Mouse (Mus musculus): ENCODE measurements around the gene Tsfm. TPM values are rescaled to one million over a fixed set of nuclear protein-coding genes. Genes with fewer than 3 reads are reported as not detected.

Gene Tsfm
- polyA plus RNA-seq (2012; rRNA removed), result 40.5 and 47.7 TPM in 2 replicates

DNA sequence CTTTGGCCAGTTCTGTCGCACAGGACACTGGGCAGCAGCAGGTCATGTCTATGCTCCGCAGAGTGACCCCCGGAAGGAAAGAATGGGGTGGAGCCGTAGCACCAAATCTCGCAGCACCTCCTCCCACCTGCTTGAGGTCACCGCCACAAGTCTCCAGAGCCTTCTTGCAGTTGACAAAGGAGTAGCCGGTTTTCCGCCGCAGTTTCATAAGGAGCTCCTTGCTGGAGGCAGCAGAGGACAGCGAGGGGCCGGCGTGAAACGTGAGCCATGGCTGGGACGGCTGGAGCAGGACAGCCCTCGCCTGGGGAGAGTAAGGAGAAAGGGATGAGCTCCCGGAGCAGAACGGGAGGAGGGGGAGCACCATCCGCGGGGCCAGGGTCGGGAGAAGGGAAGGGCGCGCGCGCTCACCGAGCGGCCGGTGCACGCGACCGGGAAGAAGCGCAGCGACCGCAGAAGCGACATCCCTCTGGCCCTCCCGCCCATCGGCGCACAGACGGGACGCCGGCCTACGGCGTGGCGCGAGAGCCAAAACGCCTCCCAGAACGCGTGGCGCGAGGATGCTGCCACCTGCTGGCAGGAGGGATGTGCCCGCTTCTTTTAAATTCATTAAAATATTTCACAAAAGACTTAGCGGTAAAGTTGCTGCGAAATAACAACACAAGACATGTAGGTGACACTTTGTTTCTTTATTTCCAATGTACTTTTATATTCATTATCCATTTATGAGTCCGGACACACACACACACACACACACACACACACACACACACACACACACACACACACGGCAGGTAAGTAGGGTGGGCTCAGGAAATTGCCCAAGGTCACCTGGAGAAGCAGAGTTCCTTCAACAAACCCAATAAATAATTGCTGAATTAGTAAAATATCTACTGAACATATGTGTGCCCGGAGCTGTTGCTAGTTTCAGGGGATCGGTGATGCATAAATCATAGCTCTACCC, at the start of gene Tsfm:
Gene Tsfm, minus strand, starts transcription at position 505 of the 961 bp plus-strand sequence.

DNA sequence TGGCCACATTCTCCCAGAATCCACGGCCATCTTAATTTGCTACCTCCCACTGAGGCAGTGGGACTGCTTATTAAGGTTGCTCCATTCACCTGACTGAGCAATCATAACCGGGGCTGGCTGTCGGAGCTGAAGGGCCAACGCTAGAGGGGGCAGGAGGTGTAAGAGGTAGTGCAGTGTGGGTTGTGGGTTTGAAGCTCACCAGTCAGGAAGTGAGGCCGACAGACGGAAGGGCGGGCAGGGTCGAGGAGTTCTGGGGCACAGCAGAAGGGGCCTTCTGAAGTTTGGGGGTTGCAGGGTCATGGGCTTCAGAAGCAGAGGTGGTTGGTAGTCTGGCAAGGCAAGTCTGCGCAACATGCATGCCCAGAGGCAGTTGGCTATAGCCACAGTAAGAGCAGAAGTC, 44.4 kb upstream of the Tsfm start, which contains the start of gene Agap2:
Gene Agap2, plus strand, starts transcription at position 205 of the 400 bp plus-strand sequence.

DNA sequence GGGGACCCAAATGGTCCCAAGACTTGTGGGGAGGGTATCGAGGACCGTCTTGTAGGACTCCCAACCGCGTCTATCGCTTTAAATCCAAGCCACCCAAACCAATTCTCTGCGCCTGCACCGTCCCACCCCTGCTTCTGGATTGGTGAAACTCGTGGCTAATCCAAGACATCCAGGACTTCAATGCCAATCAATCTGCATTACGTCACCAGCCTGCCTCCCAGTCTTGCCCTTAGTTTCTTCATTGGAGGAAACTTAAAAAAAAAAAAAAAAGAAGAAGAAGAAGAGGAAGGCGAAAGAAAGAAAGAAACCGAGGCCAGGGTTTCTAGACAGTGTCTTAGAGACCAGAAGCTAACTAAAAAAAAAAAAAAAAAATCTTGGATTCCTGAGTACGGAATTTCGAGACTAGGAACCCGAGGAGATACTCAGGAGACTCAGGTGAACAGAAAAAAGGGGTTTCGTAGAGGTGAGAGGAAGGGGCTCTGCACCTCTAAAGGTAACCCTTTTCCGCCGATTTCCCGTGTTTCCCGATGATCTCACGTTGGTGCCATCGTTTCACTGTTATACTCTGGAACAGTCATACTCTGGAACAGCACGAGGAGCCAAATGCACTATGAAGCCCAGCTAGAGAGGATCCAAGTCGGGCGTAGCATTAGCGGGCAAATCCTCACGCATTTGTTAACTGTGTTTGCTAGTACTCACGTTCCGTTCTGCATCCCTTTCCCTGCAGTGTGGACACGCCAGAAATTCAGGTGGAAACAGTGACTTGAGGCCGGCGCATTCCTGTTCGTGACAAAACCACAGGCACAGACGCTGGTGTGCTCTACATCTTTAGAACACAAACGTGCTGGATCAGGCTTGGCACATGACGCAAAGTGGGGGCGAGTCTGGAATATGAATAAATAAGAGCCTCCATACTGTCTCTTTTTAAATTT, 39.8 kb upstream of the Tsfm start, which contains the start of gene Tspan31:
Gene Tspan31, minus strand, starts transcription at position 75 of the 932 bp plus-strand sequence.

DNA sequence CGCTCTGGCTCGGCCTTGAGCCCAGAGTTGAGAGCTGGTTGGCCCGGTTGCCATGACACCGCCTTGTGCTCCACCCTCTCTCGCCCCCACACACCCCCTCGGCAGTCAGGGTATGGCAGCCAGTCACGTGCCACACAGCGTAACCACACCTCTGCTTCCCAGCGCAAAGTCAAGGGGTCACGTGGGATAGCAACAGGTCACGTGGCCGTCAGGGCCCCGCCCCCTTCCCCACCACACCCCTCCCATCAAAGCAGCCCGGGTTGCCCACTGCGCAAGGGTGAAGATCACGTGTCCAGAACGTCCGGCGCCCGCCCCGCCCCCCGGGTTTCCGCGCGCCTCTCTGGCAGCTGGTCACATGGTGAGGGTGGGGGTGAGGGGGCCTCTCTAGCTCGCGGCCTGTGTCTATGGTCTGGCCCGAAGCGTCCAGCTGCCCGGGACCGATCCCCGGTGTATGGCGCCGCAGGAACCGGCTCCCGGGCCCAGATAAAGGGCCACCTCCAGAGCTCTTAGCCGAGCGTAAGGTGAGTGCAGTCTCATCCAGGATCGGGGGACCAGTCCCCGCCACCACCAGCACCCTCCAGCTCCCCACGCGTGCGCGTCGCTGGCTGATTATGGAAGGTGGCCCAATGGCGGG, 32.7 kb upstream of the Tsfm start, which contains the start of gene Cdk4:
Gene Cdk4, plus strand, starts transcription at position 296 of the 634 bp plus-strand sequence.

DNA sequence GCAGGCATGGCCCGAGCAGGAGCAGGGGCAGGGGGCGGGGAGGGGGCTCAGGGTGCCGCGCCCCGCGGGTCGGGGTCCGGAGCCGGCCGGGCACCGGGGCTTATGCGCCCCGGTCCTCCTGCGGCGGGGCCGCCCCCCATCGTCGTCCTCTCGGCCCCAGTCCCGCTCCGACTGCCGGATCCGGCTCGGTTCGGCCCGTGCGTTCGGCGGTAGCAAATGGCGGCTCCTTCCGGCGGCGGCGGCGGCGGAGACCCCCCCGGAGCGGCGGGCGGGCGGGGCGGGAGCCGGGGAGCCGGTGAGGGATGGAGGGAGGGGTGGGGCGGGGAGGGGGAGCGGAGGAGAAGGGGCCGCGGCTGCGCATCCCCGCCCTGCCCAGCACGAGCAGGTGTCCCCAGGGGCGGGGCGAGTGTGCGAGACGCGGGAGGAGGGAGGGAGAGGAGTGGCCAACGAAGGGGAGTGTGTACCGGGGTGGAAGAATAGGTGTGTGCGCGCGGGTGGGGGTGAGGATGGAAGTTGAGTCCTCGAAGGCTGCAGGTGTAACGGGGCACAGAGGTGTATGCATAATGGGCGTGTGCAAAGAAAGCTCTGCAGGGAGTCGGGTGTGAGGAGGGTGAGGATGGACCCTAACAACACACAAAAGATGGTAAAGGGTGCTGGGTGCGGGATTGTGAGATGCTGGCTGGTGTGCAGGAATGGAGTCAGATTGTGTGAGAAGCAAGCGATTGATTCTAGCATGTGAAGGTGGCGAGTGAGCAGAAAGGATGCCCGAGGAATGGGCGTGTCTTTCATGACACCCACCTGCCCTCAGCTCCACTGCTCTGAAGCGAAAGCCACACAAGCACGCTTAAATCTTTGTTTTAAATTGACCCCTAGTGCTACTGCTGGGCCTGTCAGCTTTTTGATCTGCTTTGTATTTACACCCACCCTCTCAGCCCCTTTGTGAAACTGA, 29.6 kb upstream of the Tsfm start, which contains the start of gene March9:
Gene March9, minus strand, starts transcription at position 217 of the 949 bp plus-strand sequence.

DNA sequence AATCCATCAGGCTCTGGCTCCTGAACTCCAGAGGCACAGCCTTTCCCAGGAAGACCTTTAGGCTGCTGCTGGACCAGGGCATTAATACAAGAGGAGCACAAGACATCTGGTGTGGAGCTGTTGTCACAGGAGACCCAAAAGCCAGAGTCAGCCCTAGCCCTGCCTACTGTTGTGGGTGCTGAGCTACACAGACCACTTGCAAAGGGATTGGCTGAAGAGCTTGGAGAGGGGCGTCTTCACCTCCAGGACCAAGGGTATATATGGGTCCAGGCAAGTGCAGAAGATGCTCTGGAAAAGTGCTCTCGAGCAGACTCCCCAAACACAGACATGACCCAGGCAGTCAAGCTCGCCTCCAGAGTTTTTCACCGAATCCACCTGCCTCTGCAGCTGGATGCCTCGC, 17.3 kb upstream of the Tsfm start, which contains the start of gene Cyp27b1:
Gene Cyp27b1, plus strand, starts transcription at position 297 of the 400 bp plus-strand sequence.

DNA sequence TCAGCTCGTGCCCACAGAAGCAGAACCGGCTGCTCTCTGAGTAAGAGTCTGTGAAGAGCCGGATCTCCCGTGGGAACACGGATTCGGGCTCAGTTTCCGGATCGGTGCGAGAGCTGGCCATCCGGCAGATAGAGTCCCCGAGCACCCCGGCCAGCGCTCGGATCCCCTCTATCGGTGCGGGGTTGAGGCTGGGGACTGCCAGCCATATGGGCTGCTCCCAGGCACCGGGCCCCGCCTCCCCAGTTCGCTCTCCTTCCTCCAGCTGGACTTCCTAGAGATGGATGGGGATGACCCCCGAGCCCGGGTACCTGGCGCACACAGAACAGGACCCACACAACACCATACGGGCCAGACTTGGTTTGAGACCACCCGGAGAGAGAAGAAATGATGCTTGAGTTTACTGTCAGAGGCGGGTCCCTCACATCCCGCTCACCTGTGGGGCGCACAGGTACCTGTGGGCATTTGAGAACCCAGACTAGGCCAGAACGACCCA, 10.7 kb upstream of the Tsfm start, which contains the start of the genes Mettl1 and Eef1akmt3:
Gene Mettl1, plus strand, starts transcription at position 141 of the 493 bp plus-strand sequence.
Gene Eef1akmt3, minus strand, starts transcription at position 240 of the 493 bp plus-strand sequence.

DNA sequence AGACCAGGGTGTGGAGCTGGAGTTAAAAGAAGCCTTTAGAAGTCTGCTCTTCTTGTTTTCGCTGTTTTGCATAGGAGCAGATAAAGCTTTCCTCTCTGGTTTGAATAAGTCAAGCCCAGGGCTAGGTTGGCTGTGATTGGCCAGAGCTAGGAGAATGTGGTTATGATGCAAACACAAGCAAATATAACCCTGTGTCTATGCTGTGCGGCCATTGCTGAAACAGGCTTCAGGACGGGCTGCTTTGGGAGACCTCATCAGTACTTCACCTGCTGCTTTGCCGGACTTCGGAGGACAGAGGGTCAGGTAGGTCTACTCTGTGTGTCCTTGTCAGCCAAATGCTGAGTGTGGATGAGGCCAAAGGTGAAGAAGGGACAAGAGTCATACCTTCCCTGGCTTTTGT, 30.1 kb downstream of the Tsfm start, which contains the start of gene Avil:
Gene Avil, plus strand, starts transcription at position 181 of the 400 bp plus-strand sequence.

DNA sequence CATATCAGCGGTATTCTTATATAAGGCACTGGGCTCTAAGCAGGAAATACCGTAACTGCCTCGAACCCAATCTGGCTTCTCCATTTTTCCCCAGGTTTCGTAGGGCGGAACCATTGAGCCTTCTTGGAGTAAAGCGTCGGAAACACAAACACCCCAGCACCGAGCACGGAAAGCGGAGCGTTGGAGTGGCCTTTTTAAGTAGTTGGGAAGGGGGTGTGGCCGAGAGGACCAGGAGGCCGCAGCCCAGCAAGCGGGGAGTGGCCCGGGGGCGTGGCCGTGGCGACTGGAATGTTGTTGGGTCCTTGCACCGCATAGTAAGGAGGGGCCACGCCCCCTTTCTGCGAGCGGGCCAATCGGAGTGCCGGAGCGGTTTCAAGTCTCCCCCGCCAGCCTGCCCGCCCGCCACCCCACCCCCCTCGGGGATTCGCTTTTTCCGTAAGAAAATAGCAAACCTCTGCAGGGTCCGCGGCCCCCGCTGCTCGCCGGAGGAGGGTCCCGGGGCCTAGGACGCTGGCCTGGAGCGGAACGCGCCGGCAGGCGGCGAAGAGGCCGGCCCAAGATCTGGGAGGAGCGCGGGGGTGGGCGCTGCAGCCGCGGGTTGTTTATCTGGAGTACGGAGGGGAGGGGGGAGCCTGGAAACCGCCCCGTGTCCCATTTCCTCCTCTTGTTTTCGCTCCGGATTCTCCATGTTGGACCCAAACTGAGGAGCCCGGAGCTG, 52.2 kb downstream of the Tsfm start, which contains the start of gene Ctdsp2:
Gene Ctdsp2, plus strand, starts transcription at position 441 of the 718 bp plus-strand sequence.

Other genes with a start within 250 kb of the Tsfm start
- gene Atp23, start 129.5 kb downstream of the Tsfm start, polyA plus RNA-seq (2012; rRNA removed), result 11.9 and 12.4 TPM in 2 replicates
- gene Ctdsp2, start 52.1 kb downstream of the Tsfm start, polyA plus RNA-seq (2012; rRNA removed), result 49.6 and 51.2 TPM in 2 replicates
- gene Avil, start 30.1 kb downstream of the Tsfm start, polyA plus RNA-seq (2012; rRNA removed), result 0.31 and 2.3 TPM in 2 replicates
- gene Mettl1, start 10.6 kb upstream of the Tsfm start, polyA plus RNA-seq (2012; rRNA removed), result 16.7 and 18.3 TPM in 2 replicates
- gene Eef1akmt3, start 10.7 kb upstream of the Tsfm start, polyA plus RNA-seq (2012; rRNA removed), result 0.39 and 0.47 TPM in 2 replicates
- gene Cyp27b1, start 17.4 kb upstream of the Tsfm start, polyA plus RNA-seq (2012; rRNA removed), result 0.88 and 0.91 TPM in 2 replicates
- 37.5 and 40.2 TPM in 2 replicates for gene March9, start 29.3 kb upstream of the Tsfm start, polyA plus RNA-seq (2012; rRNA removed)
- 579 and 618 TPM in 2 replicates for gene Cdk4, start 32.7 kb upstream of the Tsfm start, polyA plus RNA-seq (2012; rRNA removed)
- gene Tspan31, start 39.4 kb upstream of the Tsfm start, polyA plus RNA-seq (2012; rRNA removed), result 74.7 and 75.1 TPM in 2 replicates
- 143 and 168 TPM in 2 replicates for gene Agap2, start 44.4 kb upstream of the Tsfm start, polyA plus RNA-seq (2012; rRNA removed)
- gene Os9, start 90.3 kb upstream of the Tsfm start, polyA plus RNA-seq (2012; rRNA removed), result 71.6 and 74.0 TPM in 2 replicates
- gene B4galnt1, start 134.4 kb upstream of the Tsfm start, polyA plus RNA-seq (2012; rRNA removed), result 62.2 and 78.3 TPM in 2 replicates
- 0.56 and 1.0 TPM in 2 replicates for gene Slc26a10, start 149.8 kb upstream of the Tsfm start, polyA plus RNA-seq (2012; rRNA removed)
- gene Arhgef25, start 159.2 kb upstream of the Tsfm start, polyA plus RNA-seq (2012; rRNA removed), result 75.2 and 81.9 TPM in 2 replicates
- 422 and 436 TPM in 2 replicates for gene Dtx3, start 164.9 kb upstream of the Tsfm start, polyA plus RNA-seq (2012; rRNA removed)
- gene Pip4k2c, start 180.7 kb upstream of the Tsfm start, polyA plus RNA-seq (2012; rRNA removed), result 23.6 and 23.7 TPM in 2 replicates
- 162 and 165 TPM in 2 replicates for gene Kif5a, start 232.5 kb upstream of the Tsfm start, polyA plus RNA-seq (2012; rRNA removed)
- gene Dctn2, start 235.5 kb upstream of the Tsfm start, polyA plus RNA-seq (2012; rRNA removed), result 336 TPM in 2 replicates